Mouse (Mus musculus) midbrain, embryonic 10.5 days (tissue): ENCODE measurements around the gene C2cd5. TPM values are rescaled to one million over a fixed set of nuclear protein-coding genes. Genes with fewer than 3 reads are reported as not detected.

Source experiments
- DNase-seq: peaks from one replicate; pipeline ENCODE4 v3.0.0-alpha.2; 2017; ENCODE audit warnings: low spot score
- H3K27ac ChIP-seq: fragments of 300-500 bp; sonication (generic); replicated peaks from 2 replicates; pipeline ENCODE4 v1.5.1; 2016; ENCODE audit warnings: mild to moderate bottlenecking
- H3K27me3 ChIP-seq: fragments of 300-500 bp; sonication (generic); 2 replicates; pipeline ENCODE4 v1.6.1; 2016; ENCODE audit warnings: low read depth, mild to moderate bottlenecking; ENCODE audit not compliant: poor library complexity, severe bottlenecking
- H3K36me3 ChIP-seq: fragments of 300-500 bp; sonication (generic); 2 replicates; pipeline ENCODE4 v1.6.1; 2016; ENCODE audit warnings: mild to moderate bottlenecking, moderate library complexity
- H3K4me1 ChIP-seq: fragments of 300-500 bp; sonication (generic); 2 replicates; pipeline ENCODE4 v1.6.1; 2016
- H3K4me3 ChIP-seq: fragments of 300-500 bp; sonication (generic); 2 replicates; pipeline ENCODE4 v1.5.1; 2016; ENCODE audit warnings: mild to moderate bottlenecking, moderate library complexity
- H3K9me3 ChIP-seq: fragments of 300-500 bp; sonication (generic); replicated peaks from 2 replicates; pipeline ENCODE4 v1.6.1; 2016; ENCODE audit warnings: mild to moderate bottlenecking
- WGBS: fragments of 180-500 bp; shearing (Covaris S2); methylation state at CpG from one replicate; pipeline ENCODE4 v1.1.7; 2016; 5-methylcytosine and 5-hydroxymethylcytosine counted together
- polyA plus RNA-seq: library from polyadenylated mRNA; unstranded; fragments of >200 nt; fragmentation: Nextera tagmentation; extraction: Ambion mirVana; gene quantifications from 2 replicates; pipeline ENCODE4 v1.2.1, GENCODE M21; 2016

Gene C2cd5
- polyA plus RNA-seq, 1 experiment from 2014 or later: 35.8 TPM

- Histone ChIP-seq H3K36me3 (no peaks in the 10 kb centered on the region), H3K4me3 (no peak overlapping the region), H3K9me3 (no peaks in the 10 kb centered on the region), H3K27ac (no peak overlapping the region), H3K27me3 (no peaks in the 10 kb centered on the region), H3K4me1 (no peaks in the 10 kb centered on the region)
- WGBS: 97% methylated on average over 7 of the region's 7 CpGs
- DNase-seq: no peak
Observed at GRCm38 (mm10) chr6:143136688-143137087, 36.7 kb upstream of the C2cd5 start.

- WGBS: 88% methylated on average over 13 of the region's 13 CpGs
- no peaks in the 10 kb centered on the region; the same call in 1 of the 2 replicates for H3K9me3 ChIP-seq
- no peak overlapping the region for H3K4me3 ChIP-seq
- H3K27me3 ChIP-seq: no peaks in the 10 kb centered on the region
- H3K36me3 ChIP-seq: no peaks in the 10 kb centered on the region
- no peak overlapping the region for H3K27ac ChIP-seq
- no peak for DNase-seq
- no peaks in the 10 kb centered on the region for H3K4me1 ChIP-seq
Observed at GRCm38 (mm10) chr6:143135097-143135496, 35.2 kb upstream of the C2cd5 start.

- WGBS: 93% methylated on average over 2 of the region's 2 CpGs
- DNase-seq: no peak
- no peaks in the 10 kb centered on the region for H3K27me3 ChIP-seq
- H3K9me3 ChIP-seq: no peaks in the 10 kb centered on the region; the same call in 1 of the 2 replicates
- no peak overlapping the region for H3K4me3 ChIP-seq
- H3K27ac ChIP-seq: no peak overlapping the region
- no peaks in the 10 kb centered on the region for H3K4me1 ChIP-seq
- no peaks in the 10 kb centered on the region for H3K36me3 ChIP-seq
Observed at GRCm38 (mm10) chr6:143133150-143133549, 33.2 kb upstream of the C2cd5 start.

GRCm38 (mm10) chr6:143131895-143132652 is 32.1 kb upstream of the C2cd5 start:
- Histone ChIP-seq H3K27ac (no peak overlapping the region), H3K36me3 (no peaks in the 10 kb centered on the region), H3K9me3 (no peaks in the 10 kb centered on the region; the same call in 1 of the 2 replicates), H3K27me3 (no peaks in the 10 kb centered on the region), H3K4me3 (no peak overlapping the region), H3K4me1 (no peaks in the 10 kb centered on the region)
- no peak for DNase-seq
- WGBS: 81% methylated on average over 6 of the region's 6 CpGs

GRCm38 (mm10) chr6:143130411-143130810 is 30.5 kb upstream of the C2cd5 start:
- 85% methylated on average over 4 of the region's 4 CpGs for WGBS
- Histone ChIP-seq H3K27ac (no peak overlapping the region), H3K4me1 (no peaks in the 10 kb centered on the region), H3K9me3 (no peaks in the 10 kb centered on the region; the same call in 1 of the 2 replicates), H3K4me3 (no peak overlapping the region), H3K36me3 (no peaks in the 10 kb centered on the region), H3K27me3 (no peaks in the 10 kb centered on the region)
- DNase-seq: no peak

- no peak for DNase-seq
- H3K9me3 ChIP-seq: no peaks in the 10 kb centered on the region; the same call in 1 of the 2 replicates
- no peaks in the 10 kb centered on the region for H3K27me3 ChIP-seq
- H3K27ac ChIP-seq: no peak overlapping the region
- 87% methylated on average over 3 of the region's 3 CpGs for WGBS
- no peaks in the 10 kb centered on the region for H3K4me1 ChIP-seq
- no peaks in the 10 kb centered on the region for H3K36me3 ChIP-seq
- no peak overlapping the region for H3K4me3 ChIP-seq
Observed at GRCm38 (mm10) chr6:143129952-143130351, 30.0 kb upstream of the C2cd5 start.

- no peaks in the 10 kb centered on the region for H3K27me3 ChIP-seq
- no peak for DNase-seq
- no peaks in the 10 kb centered on the region for H3K4me1 ChIP-seq
- H3K36me3 ChIP-seq: no peaks in the 10 kb centered on the region
- no peak overlapping the region for H3K27ac ChIP-seq
- WGBS: 89% methylated on average over 7 of the region's 7 CpGs
- no peaks in the 10 kb centered on the region; the same call in 1 of the 2 replicates for H3K9me3 ChIP-seq
- H3K4me3 ChIP-seq: no peak overlapping the region
Observed at GRCm38 (mm10) chr6:143129466-143129865, 29.5 kb upstream of the C2cd5 start.

GRCm38 (mm10) chr6:143125721-143126120 is 25.8 kb upstream of the C2cd5 start:
- H3K27ac ChIP-seq: no peak overlapping the region
- H3K9me3 ChIP-seq: peaks cover 2% of the 10 kb centered on the region; the same call in 1 of the 2 replicates
- H3K36me3 ChIP-seq: no peaks in the 10 kb centered on the region
- H3K27me3 ChIP-seq: no peaks in the 10 kb centered on the region
- H3K4me1 ChIP-seq: no peaks in the 10 kb centered on the region
- DNase-seq: no peak
- H3K4me3 ChIP-seq: no peak overlapping the region

- DNase-seq: no peak
- 96% methylated on average over 6 of the region's 6 CpGs for WGBS
- Histone ChIP-seq H3K4me1 (peaks cover 7% of the 10 kb centered on the region; the same call in 1 of the 2 replicates), H3K36me3 (no peaks in the 10 kb centered on the region), H3K27me3 (no peaks in the 10 kb centered on the region), H3K27ac (no peak overlapping the region), H3K4me3 (no peak overlapping the region), H3K9me3 (peaks cover 10% of the 10 kb centered on the region; the same call in 1 of the 2 replicates)
Observed at GRCm38 (mm10) chr6:143119325-143119724, 19.4 kb upstream of the C2cd5 start.

- no peaks in the 10 kb centered on the region for H3K36me3 ChIP-seq
- no peak for DNase-seq
- peaks cover 10% of the 10 kb centered on the region; the same call in 1 of the 2 replicates for H3K9me3 ChIP-seq
- H3K4me1 ChIP-seq: peaks cover 7% of the 10 kb centered on the region; the same call in 1 of the 2 replicates
- H3K27me3 ChIP-seq: no peaks in the 10 kb centered on the region
- H3K27ac ChIP-seq: no peak overlapping the region
- no peak overlapping the region for H3K4me3 ChIP-seq
- WGBS: 61% methylated on average over 6 of the region's 6 CpGs
Observed at GRCm38 (mm10) chr6:143116779-143117178, 16.8 kb upstream of the C2cd5 start.

GRCm38 (mm10) chr6:143115505-143115904 is 15.6 kb upstream of the C2cd5 start:
- peaks cover 7% of the 10 kb centered on the region; the same call in 1 of the 2 replicates for H3K4me1 ChIP-seq
- no peaks in the 10 kb centered on the region for H3K27me3 ChIP-seq
- H3K36me3 ChIP-seq: no peaks in the 10 kb centered on the region
- no peak overlapping the region for H3K4me3 ChIP-seq
- no peak overlapping the region for H3K27ac ChIP-seq
- peaks cover 6% of the 10 kb centered on the region; the same call in 1 of the 2 replicates for H3K9me3 ChIP-seq
- WGBS: 82% methylated on average over 5 of the region's 5 CpGs
- DNase-seq: no peak

GRCm38 (mm10) chr6:143115011-143115445 is 15.1 kb upstream of the C2cd5 start:
- no peaks in the 10 kb centered on the region for H3K27me3 ChIP-seq
- H3K4me3 ChIP-seq: no peak overlapping the region
- H3K27ac ChIP-seq: no peak overlapping the region
- 72% methylated on average over 9 of the region's 9 CpGs for WGBS
- H3K36me3 ChIP-seq: no peaks in the 10 kb centered on the region
- no peak for DNase-seq
- H3K9me3 ChIP-seq: peaks cover 6% of the 10 kb centered on the region; the same call in 1 of the 2 replicates
- peaks cover 7% of the 10 kb centered on the region; the same call in 1 of the 2 replicates for H3K4me1 ChIP-seq

GRCm38 (mm10) chr6:143114556-143114955 is 14.6 kb upstream of the C2cd5 start:
- Histone ChIP-seq H3K27me3 (no peaks in the 10 kb centered on the region), H3K9me3 (peaks cover under 1% of the 10 kb centered on the region; the same call in 1 of the 2 replicates), H3K4me3 (no peak overlapping the region), H3K4me1 (peaks cover 7% of the 10 kb centered on the region; the same call in 1 of the 2 replicates), H3K27ac (no peak overlapping the region), H3K36me3 (no peaks in the 10 kb centered on the region)
- 17% methylated on average over 2 of the region's 2 CpGs for WGBS
- DNase-seq: no peak
